ENCODE assay signal across 23 mouse cellular contexts in genomic region chr6:141069896-141070295, GRCm38 (mm10).
DNase-seq lines count a peak whose midpoint lies in the region; ATAC-seq and TF ChIP-seq lines count a peak whose summit lies in the region.
"Had no signal": no experiment of that assay in that cellular context is flagged by ENCODE, and none has a peak within 500 bp of the region (broad histone marks: within the 10 kb centered on the region; RNA-seq: fewer than 3 reads in every experiment).

No protein-coding gene starts in this region.

- H3K36me3 ChIP-seq in liver, embryonic 11.5 days (ENCODE audit: control insufficient read depth, insufficient read depth, low read length), result no peaks in the 10 kb centered on the region
- H3K36me3 ChIP-seq in liver, embryonic 16.5 days (ENCODE audit: control insufficient read depth, insufficient read depth), result no peaks in the 10 kb centered on the region
- no peaks in the 10 kb centered on the region for H3K36me3 ChIP-seq in kidney, adult 2 months (ENCODE audit: control insufficient read depth, insufficient read depth, low read length)
- H3K36me3 ChIP-seq: embryonic facial prominence, embryonic 15.5 days; G1E; heart, embryonic 13.5 days; hindbrain, embryonic 12.5 days had no signal

- DNase-seq in liver, result peak; percentile 4
- no peak for DNase-seq in liver, embryonic 11.5 days (ENCODE audit: low spot score)
- DNase-seq in kidney, adult 9 months, result no peak
- no peak for DNase-seq in kidney, adult 2 months
- DNase-seq: cerebellum, adult 18-20 months; cerebellum, postnatal 14 days; embryo, embryonic 11 days; gastrocnemius, postnatal 14 days; heart, adult 18-20 months; heart, postnatal 14 days; kidney, adult 18-20 months; kidney, postnatal 10 days; lung, postnatal 14 days; thymus, adult 2 months had no signal

- H3K4me3 ChIP-seq in liver, embryonic 11.5 days (ENCODE audit: low read depth, low read length), result no peak overlapping the region
- H3K4me3 ChIP-seq in liver, embryonic 16.5 days (ENCODE audit: low read depth, low read length), result no peak overlapping the region
- no peak overlapping the region for H3K4me3 ChIP-seq in kidney, adult 2 months (ENCODE audit: insufficient read depth, low read depth, low read length)
- H3K4me3 ChIP-seq: embryonic facial prominence, embryonic 15.5 days; heart, embryonic 13.5 days; hindbrain, embryonic 12.5 days; left cerebral cortex, adult 2 months had no signal

- WGBS in liver, embryonic 11.5 days, result 76% methylated on average over 6 of the region's 6 CpGs
- 45% methylated on average over 6 of the region's 6 CpGs for WGBS in liver, embryonic 16.5 days (ENCODE audit: insufficient replicate concordance)
- WGBS in kidney, adult 2 months, result 72% methylated on average over 6 of the region's 6 CpGs

- H3K9ac ChIP-seq in liver, embryonic 11.5 days (ENCODE audit: low read depth, low read length), result no peak overlapping the region
- H3K9ac ChIP-seq in liver, embryonic 16.5 days (ENCODE audit: low read depth, low read length), result no peak overlapping the region
- H3K9ac ChIP-seq: embryonic facial prominence, embryonic 15.5 days; heart, embryonic 13.5 days; hindbrain, embryonic 12.5 days had no signal

- H3K27me3 ChIP-seq in liver, embryonic 11.5 days (replicated peaks; ENCODE audit: control insufficient read depth, insufficient read depth, low read length), result no peaks in the 10 kb centered on the region
- no peaks in the 10 kb centered on the region for H3K27me3 ChIP-seq in liver, embryonic 16.5 days (ENCODE audit: control insufficient read depth, insufficient read depth, low read depth, low read length)
- no peaks in the 10 kb centered on the region for H3K27me3 ChIP-seq in kidney, adult 2 months (replicated peaks; ENCODE audit: control insufficient read depth, insufficient read depth, low read length)
- H3K27me3 ChIP-seq: embryonic facial prominence, embryonic 15.5 days; heart, embryonic 13.5 days; hindbrain, embryonic 12.5 days; Patski had no signal

- H3K9me3 ChIP-seq in liver, embryonic 11.5 days (ENCODE audit: control insufficient read depth, low read length), result no peaks in the 10 kb centered on the region
- H3K9me3 ChIP-seq in liver, embryonic 16.5 days (replicated peaks; ENCODE audit: control insufficient read depth, low read length), result no peaks in the 10 kb centered on the region
- H3K9me3 ChIP-seq: embryonic facial prominence, embryonic 15.5 days; heart, embryonic 13.5 days; hindbrain, embryonic 12.5 days had no signal

- TF ChIP-seq CTCF in kidney, adult 2 months (conservative IDR thresholded peaks at IDR 0.05; ENCODE audit: insufficient read depth, insufficient read length, low read depth, low read length), result no peak

- no peak overlapping the region for H3K27ac ChIP-seq in liver, embryonic 11.5 days (ENCODE audit: low read depth, low read length)
- H3K27ac ChIP-seq in liver, embryonic 16.5 days (ENCODE audit: low read length), result no peak overlapping the region
- H3K27ac ChIP-seq in kidney, adult 2 months (ENCODE audit: insufficient read depth, low read depth, low read length), result no peak overlapping the region
- H3K27ac ChIP-seq: embryonic facial prominence, embryonic 15.5 days; heart, embryonic 13.5 days; hindbrain, embryonic 12.5 days; left cerebral cortex, adult 2 months had no signal

- no peak overlapping the region for H3K4me2 ChIP-seq in liver, embryonic 11.5 days
- H3K4me2 ChIP-seq in liver, embryonic 16.5 days (ENCODE audit: low read depth, low read length), result no peak overlapping the region
- H3K4me2 ChIP-seq: embryonic facial prominence, embryonic 15.5 days; heart, embryonic 13.5 days; hindbrain, embryonic 12.5 days had no signal

- no peak for ATAC-seq in liver, embryonic 11.5 days (replicated peaks; ENCODE audit: low FRiP score)
- ATAC-seq in hematopoietic stem cell, adult 5-6 weeks (replicated peaks in 1 of 2; ENCODE audit: insufficient read depth in 1 of 2, low FRiP score in 2 of 2, low TSS enrichment in 1 of 2, low read depth in 1 of 2, poor library complexity in 2 of 2, severe bottlenecking in 2 of 2), result peak; percentile 91 to 94
- peak; percentile 55; the same call in 1 of the 2 replicates for ATAC-seq in liver, embryonic 16.5 days (ENCODE audit: low read depth)
- 0 out of 2 replicates have a peak, but pooled peaks have one; percentile 19 for ATAC-seq in neutrophil, adult 5-6 weeks (ENCODE audit: extremely low read depth, insufficient number of reproducible peaks, low FRiP score, poor library complexity, severe bottlenecking)
- ATAC-seq: Patski had no signal

- H3K4me1 ChIP-seq in liver, embryonic 11.5 days (replicated peaks; ENCODE audit: control insufficient read depth, insufficient read depth, low read length), result no peaks in the 10 kb centered on the region
- no peaks in the 10 kb centered on the region for H3K4me1 ChIP-seq in liver, embryonic 16.5 days (ENCODE audit: control insufficient read depth, low read depth, low read length)
- no peaks in the 10 kb centered on the region for H3K4me1 ChIP-seq in kidney, adult 2 months (ENCODE audit: control insufficient read depth, insufficient read depth, low read length)
- H3K4me1 ChIP-seq: embryonic facial prominence, embryonic 15.5 days; heart, embryonic 13.5 days had no signal

- TF ChIP-seq POLR2A in kidney, adult 2 months (IDR thresholded peaks at IDR 0.05; ENCODE audit: low read depth, low read length), result no peak
